Mouse (Mus musculus) left cerebral cortex, postnatal 10 days (tissue): Measurements from ENCODE around the gene Gm5640. TPM values are rescaled to one million over a fixed set of nuclear protein-coding genes. Genes with fewer than 3 reads are reported as not detected.
"Not testable (repeated sequence)": the region's sequence is repeated elsewhere in the genome, so short reads cannot be mapped to it uniquely, and the experiment has no call there.

Experiments used
- DNase-seq, 2 experiments: peaks; one replicate each; pipeline ENCODE4 v3.0.0; 2021 to 2022; ENCODE audit warnings: low spot score in 2 of 2, mixed read lengths in 1 of 2; ENCODE audit errors: extremely low spot score in 1 of 2
- intact Hi-C: fragments of 180-260 bp; cut with DNase I; formaldehyde crosslinking; loops from one replicate; pipeline ENCODE4 v1.15.1; 2025
- total RNA-seq, 2 experiments: library from RNA; stranded (reverse); gene quantifications; 2 replicates each; pipeline ENCODE4 v1.2.3; 2021

The Gm5640 gene
- total RNA-seq, result under 1 TPM; 0.51 to 0.69 TPM

DNA sequence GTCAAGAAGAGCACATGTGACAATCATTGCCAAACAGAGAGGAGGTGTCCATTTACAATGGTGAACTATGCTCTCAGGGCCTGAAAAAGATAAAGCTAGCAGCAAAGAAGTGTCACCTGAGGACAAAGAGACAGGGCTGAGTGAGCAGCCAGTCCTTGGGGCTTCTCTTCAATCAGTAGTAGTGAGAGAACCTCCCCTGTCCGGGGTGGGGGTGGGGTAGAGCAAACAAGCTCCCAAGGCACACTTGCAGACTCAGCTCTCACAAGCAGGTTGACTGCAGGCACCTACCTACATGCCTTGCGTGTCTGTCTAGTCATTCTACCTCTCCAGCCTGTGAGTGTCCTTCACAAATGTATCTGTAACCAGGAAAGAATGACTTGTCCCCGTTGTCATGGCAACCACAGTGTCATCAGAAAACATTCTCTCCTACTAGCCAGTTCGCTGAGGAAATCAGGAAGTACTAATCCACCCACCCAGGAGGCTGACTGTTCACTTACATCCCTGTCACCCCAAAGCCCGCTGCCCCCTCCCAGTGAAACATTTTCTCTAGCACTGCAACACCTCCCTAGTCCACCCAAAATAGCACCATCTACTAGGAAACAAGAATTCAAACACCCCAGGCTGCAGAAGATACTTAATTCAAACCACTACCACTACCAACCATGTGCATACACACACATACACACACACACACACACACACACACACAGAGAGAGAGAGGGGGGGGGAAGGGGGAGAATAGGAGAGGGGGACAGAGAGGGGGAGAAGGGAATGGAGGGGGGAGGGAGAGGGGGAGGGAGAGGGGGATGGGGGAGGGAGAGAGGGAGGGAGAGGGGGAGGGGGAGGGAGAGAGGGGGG lies at the start of gene Gm5640:
TSS of gene Gm5640 (minus strand) at position 170 of the 858 bp plus-strand sequence.
- intact Hi-C loops, result not testable (repeated sequence)

DNA sequence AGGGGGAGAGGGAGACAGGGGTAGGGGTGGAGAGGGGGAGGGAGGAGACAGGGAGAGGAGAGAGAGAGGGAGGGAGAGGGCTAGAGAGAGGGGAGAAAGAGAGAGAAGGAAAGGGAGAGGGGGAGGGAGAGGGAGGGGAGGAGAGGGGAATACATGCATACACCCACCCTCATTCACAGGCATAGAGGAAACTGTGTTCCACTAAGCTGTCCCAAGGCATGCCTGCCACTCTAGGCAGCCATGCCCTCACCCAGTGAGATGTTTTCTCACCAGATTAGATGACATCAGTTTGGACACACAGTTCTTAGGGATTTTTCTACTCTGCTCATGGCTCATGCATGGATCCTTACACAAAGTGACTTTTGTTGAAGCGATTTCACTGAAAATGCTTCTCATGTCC lies 958 bp upstream of the Gm5640 start:
- DNase-seq, intact Hi-C loops: not testable (repeated sequence)

More for the DNA sequence above, at the start of gene Gm5640:
- DNase-seq, result peak; percentile 2 to 24

DNA sequence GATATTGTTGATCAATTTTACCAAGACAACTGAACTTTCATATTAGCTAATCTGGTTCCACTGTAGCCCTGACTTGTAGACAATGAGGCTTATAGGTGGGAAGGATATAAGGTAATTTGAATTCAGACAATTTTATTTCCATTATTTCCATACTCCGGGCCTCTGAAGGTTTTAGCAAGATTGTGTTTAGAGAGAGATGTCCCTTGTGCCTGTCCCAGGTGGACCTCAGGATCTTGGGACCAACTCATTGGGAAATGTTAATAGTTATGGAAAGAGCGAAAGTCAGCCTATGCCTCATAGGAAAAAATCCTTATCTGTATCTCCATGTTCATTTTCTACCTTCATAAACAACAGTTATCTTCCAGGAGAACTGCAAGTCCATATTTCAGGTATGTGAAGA lies 53.1 kb downstream of the Gm5640 start, which contains the start of gene Olfr1325:
TSS of gene Olfr1325 (plus strand) at position 301 of the 400 bp plus-strand sequence.
- intact Hi-C loops, result no loop called here

More for the DNA sequence above, 53.1 kb downstream of the Gm5640 start, which contains the start of gene Olfr1325:
- no peak for DNase-seq

Other genes with a start within 250 kb of the Gm5640 start
- 10 to 100 TPM; 29.8 to 33.3 TPM for gene G6pdx, start 216.4 kb downstream of the Gm5640 start, total RNA-seq
- not detected for gene Gm6880, start 164.2 kb downstream of the Gm5640 start, total RNA-seq
- gene Olfr1326-ps1, start 70.7 kb downstream of the Gm5640 start, total RNA-seq, result not detected
- gene Olfr1325, start 53.0 kb downstream of the Gm5640 start, total RNA-seq, result not detected
- not detected for gene Gm6890, start 95.3 kb upstream of the Gm5640 start, total RNA-seq
- under 1 TPM in 1 of 2 experiments, not detected in 1; 0.21 TPM for gene Gm5936, start 191.6 kb upstream of the Gm5640 start, total RNA-seq